Mouse (Mus musculus) frontal cortex, postnatal 36 days (tissue): ENCODE data around the gene Lmntd2.

Experiments used
- DNase-seq, 2 experiments: peaks; one replicate each; pipeline ENCODE4 v3.0.0; 2022; ENCODE audit warnings: low spot score in 2 of 2

The Lmntd2 gene

DNA sequence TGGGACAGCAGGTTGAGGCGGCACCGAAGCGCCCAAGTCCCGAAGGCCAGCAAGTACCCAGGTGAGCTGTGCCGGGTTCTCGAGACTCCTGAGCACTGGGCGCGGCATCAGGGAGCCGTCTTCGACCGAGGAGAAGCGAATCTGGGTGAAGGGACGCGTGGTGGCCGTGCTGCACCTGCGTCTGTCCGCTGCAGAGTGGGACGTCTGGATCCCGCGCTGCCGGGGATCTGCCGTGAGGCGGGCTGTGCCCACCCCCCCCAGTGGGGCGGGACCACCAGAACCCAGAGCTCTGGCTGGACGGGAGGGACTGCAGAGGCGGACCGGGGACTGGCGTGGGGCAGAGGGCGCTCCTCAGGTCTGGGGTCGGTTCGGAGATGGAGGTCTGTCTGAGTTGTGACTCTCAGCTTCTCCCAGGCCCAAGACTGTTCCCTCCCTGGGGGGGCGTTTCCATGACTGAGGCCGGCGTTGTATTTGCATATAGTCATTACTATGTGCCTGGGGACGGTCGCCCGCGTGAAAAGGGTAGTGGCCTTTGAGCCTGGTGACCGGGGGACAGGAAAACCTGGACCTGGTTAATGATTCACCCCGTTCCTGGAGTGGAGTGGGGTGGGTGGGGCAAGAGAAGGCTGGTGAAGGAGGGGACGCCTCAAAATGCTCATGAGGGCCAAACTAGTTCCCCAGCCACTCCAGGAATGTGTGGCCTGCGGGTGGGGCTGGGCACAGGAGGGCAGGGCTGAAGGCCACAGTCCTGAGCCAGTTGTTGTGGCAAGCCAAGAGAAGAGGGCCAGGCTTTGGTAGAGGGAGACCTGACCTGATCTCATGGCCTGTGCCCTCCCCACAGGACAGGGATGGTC is 2.2 kb upstream of the Lmntd2 start:
- DNase-seq: no peak

DNA sequence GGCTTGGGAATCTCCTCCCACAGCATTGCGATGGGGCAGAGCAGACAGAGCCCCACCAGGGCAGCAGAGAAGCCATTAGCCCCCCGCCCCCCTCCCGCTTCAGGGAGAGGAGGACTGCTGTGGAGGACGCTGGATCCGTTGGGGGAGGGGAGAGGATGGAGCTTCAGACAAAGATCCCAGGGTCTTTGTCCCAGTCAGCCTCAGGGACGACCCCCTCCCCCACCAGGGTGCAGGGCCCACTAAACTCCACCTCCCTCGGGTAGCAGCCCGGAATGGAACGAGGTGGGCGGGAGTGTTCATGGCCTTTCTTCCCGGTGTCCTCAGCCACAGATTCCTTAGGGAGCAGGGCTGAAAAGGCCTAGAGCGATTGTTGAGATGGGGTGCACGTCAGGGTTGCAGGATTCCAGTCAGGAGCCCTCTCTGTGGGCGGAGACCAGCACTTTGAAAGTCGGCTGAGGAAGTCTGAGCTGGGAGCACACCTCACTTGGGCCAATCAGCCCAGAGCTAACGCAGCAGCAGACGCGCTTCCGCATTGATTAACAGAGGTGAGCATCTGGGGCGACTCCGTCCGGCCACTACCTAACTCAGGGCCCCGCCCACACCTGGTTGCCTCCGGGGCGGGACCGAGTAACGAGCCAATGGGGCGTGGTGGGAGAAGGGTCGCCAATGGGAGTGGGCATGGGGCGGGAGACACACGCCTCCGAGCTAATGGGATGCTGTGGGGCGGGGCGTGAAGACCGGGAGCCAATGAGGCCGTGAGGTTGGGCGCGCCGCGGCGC is 1.4 kb upstream of the Lmntd2 start, which contains the start of gene Rassf7:
TSS of gene Rassf7 (plus strand) at position 760 of the 779 bp plus-strand sequence.
- peak; percentile 61 to 72 for DNase-seq

DNA sequence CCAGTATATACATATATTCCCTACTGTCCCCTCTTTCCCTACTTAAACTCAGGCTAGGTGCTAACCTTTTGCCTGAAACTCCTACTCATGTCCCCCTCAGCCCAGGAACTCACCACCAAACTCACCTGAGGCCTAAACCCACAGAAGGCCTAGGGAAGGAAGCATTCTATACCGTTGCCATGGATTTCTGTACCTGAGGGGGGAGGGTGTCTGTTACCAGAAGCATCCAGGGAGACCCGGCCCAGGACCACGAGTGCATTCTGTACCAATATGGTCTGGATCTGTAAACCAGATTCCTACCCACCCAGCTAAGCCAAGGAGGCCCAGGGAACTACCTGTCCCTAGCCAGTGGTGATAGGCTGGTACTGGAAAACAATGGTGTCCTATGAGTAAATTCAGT is 430 bp upstream of the Lmntd2 start:
- no peak for DNase-seq

DNA sequence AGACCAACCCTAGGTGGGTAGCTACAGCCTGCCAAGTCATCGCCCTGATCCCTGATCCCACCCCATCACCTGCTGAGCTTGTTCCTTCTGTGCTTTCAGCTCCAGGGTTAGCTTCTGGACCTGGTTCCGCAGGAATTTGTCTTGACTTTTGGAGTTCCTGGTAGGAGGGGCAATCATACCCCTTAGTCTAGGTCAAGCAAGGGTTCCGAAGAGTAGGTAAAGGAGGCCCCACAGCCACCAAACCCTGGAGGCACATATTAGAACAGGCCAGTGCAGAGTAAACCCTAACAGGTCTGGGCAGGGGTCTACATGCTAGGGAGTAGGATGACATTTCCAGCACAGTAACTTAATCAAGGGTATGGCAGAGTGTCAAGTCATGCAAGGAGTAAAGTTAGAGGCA is 747 bp downstream of the Lmntd2 start:
- DNase-seq: no peak

DNA sequence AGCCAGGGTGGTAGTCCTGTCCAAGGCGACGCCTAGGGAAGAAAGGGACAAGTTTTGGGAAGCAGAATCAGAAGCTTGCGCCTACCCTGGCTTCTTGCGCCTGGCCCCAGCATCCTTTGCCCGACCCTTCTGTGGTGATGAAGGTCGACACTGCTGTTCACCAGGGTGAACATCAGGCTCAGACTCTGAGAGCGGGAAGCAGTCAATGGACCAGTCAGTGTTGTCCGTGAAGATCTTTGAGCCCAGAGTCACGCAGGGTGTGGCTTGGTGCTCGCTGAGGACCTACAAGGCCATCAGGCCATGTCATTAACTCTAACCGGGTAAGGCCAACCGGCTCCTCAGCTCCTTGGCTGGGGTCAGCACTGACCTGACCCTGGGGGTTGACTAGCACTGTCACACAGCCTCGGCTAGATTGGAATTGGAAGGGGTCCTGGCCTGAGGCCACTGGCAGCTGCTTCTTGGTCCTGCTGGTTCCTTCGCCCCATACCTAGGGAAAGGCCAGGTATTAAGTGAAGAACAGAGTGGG is 3.2 kb downstream of the Lmntd2 start:
- no peak for DNase-seq

DNA sequence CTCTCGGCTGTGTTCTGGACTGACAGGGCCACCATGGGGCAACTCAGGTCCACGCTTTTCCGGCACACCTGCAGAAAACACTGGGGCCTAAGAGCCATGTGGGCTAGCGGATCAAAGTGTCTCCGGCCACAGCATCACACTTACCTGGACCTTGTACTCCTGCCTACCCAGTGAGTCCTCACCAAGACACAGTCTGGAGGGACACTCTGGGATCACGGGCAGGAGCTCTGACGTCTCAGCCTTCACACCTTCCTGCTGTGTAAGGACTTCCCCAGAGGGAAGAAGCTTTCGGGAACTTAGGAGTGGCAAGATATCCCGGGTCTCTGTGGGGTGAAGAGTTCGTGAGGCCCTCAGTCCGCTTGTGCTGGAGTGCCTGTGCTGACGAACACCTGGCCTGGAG is 3.7 kb downstream of the Lmntd2 start:
- DNase-seq: no peak

DNA sequence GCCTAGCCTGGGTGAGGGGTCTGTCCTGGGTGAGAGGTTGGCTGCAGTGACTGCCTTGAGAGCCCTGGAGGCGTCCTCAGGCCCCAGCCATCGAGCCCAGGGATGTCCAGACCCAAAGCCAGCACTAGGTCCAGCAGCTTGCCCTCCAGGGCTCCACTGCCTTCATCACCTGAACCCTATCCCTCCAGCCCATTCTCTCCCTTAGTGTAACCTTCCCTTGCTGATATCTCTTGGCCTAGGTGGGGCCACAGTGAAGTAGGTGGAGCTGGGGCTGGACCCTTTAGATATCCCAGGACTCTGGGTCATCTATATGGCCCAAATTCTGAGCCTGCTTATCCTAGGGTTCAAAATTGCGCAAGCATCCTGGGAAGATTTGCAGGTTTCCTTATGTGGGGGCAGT is 4.4 kb downstream of the Lmntd2 start:
- DNase-seq: no peak

DNA sequence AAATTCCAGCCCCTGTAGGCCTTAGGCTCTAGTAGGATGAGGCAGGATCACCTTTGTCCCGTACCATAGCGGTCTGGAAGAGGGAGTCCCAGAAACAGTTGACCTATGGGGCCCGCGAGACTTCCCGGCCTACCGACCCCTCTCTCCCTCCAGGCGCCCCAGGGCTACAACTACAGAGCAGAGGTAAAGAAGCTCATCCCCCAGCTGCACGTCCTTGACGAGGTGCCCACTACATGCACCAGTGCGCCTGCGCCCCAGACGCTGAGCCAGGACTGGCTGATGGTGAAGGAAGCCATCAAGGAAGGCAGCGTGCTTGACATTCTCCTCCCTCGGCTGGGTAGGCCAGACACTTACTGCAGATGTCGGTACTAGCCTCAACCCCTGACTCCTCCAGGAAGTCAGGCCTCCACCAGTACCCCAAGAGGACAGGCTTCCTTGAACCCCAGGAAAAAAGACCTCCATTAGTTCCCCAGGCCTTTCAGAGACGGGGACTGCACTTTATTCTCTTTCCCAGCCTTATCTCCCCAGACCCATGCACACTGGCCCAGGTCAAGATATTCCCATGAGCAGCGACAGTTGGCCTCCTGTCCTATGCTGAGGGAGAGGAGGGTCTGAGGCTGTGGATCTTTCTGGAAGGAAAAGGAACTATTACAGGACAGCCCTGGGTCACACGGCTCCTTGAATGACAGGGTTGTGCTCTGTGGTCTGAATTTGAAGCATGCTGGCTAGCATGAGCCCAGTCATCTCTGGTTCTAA is 7.5 kb downstream of the Lmntd2 start:
- DNase-seq: no peak

DNA sequence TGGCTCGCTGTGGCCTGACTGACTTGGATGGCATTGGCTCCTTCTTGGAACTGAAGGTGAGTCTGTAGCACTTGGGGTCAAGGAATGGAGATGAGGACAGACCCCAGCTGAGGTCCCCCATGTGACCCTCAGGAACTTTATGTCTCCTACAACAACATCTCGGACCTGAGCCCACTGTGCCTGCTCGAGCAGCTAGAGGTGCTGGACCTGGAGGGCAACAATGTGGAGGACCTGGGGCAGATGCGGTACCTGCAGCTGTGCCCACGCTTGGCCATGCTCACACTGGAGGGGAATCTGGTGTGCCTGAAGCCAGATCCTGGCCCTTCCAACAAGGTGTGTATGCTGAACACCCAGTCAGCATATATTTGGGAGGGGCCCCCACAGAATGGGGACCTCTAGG is 8.4 kb downstream of the Lmntd2 start:
- no peak for DNase-seq

DNA sequence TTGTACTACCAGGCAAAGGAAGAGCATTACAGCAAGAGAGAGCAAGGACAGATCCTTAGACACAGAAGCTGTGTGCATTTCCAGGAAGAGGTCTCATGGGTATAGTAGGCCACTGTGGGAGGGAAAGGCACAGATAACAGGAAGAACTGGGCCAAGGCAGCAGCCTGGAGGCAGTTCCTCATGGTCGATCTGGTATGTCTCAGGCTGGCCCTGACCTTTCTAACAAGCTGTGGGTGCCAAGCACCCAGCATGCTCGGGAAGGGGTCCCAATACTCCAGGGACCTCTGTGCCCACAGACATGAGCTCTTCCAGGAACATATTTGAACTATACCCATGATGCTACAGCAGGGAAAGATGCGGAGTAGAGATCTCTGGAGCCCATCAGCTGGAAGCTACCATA is 9.3 kb downstream of the Lmntd2 start:
- no peak for DNase-seq

DNA sequence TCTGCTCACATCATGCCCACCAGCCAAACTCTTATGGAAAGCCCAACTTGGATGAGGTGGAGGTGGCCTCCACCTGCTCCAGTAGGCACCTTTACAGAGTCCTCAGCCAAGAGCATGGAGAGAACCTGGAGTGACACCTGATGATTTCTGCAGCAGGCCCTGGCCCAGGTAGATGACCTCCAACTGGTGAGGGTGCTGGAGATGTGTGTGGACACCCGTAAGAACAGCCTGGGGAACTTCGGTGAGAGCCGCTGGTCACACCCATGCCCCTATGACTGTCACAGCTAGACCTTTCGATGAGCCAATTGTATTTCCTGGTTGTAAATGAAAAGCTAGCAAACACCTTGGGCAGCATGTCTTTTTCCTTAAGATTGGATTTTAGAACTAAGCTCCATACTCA is 15.8 kb downstream of the Lmntd2 start:
- DNase-seq: no peak

DNA sequence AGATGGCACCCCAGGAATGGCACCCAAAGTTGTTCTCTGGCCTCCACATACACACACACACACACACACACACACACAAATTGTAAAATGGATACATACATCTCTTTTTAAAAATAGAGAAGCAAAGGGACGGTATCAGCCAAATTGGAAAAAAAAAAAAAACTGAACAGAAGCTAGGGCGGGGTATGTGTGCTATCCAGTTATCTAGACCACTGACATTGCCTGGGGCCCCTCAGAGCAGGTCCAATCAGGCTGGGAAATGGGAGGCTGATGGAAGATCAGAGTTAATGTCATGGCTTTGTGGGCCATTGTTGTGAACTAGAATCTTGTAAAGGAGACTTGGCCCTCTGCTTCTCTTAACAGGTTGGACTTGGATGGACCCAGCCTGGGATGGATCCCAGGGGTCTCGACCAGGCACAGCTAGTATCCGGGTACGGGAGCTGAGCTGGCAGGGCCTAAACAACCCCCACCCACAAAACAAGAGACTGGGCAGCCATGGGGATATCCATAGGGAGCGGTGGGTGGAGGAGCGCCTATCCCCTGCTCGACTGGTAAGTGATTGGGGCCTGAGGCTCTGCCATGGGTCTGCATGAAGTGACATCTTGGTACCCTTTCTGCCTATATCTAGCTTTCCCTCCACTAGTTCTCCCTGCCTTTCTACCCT is 17.1 kb downstream of the Lmntd2 start:
- DNase-seq: no peak

DNA sequence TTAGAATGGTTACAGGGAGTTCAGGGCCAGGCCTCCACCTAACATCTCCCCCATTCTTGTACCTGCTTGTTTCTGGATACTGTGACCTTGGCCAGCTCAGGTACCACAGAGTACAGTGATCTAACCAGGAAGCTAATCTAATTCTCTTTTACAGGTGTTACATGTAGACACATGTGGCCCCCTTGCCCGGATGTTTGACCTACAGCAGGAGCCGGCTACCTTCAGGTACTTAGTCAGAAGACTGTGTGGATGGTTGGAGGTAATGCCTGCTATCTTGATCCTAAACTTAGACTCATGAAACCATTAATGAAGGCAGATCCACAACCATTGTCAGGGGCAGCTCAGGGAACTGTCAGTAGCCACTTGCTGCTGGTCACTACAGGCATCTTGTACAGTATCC is 18.1 kb downstream of the Lmntd2 start:
- no peak for DNase-seq

DNA sequence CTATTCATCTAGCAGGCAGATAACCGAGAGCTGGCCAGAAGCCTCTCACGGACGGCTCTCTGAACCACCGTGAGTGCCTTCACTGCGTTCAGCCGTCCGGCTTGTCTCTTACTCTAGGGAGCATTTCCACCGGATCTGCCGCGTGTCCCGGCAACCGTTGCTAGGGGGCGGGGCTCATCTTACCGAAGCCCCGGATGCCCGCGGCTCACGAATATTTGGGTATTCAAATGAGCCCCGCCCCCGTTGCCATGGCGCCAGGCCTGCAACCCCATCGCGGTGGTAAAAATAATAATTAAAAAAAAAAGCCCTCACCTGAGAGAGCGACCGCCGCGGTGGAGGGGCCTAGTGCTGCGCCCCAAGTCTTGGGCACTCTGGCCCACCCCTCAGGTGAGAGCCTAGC is 19.1 kb downstream of the Lmntd2 start:
- peak; percentile 73 to 89 for DNase-seq

DNA sequence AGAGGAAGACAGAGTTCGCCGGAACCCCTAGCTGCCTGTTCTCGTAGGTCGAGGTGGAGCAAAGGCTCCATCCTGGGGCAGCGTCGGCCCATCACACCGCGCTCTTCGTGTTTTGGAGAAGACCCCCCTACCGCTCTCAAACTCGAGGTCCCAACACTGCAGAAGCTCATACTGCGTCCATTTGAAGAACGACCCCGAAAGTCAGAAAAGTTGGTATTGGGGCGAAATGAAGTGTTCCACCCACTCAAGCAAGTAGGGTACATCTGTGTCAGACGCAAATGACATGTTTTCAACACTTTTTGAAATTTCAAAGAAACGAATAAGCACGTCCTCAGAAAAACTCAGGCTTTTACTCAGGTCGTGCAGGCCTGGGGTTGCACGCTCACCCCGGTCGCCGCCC is 19.5 kb downstream of the Lmntd2 start:
- DNase-seq: no peak

DNA sequence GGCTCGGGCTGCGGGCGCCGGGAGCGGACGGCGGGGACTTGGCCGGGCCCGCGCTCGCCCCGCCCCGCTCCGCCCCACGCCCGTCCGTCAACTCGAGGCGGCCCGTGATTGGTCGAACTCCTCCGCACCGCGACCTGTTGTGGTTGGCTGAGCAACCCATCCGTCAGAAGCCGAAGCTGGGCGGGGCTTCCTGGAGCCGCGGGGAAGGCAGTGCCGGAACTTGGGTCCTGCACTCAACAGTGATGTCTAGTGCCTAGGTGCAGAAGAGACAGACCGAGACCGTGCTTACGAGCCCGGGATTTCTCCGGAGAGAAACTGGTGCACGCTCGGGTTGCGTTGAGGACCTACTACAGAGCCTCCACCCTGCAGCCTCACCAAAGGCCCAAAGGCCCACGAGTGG is 19.9 kb downstream of the Lmntd2 start, which contains the start of the genes Hras and Lrrc56:
TSS of gene Hras (minus strand) at position 58 of the 400 bp plus-strand sequence.
TSS of gene Lrrc56 (plus strand) at position 210 of the 400 bp plus-strand sequence.
- peak; percentile 97 for DNase-seq

DNA sequence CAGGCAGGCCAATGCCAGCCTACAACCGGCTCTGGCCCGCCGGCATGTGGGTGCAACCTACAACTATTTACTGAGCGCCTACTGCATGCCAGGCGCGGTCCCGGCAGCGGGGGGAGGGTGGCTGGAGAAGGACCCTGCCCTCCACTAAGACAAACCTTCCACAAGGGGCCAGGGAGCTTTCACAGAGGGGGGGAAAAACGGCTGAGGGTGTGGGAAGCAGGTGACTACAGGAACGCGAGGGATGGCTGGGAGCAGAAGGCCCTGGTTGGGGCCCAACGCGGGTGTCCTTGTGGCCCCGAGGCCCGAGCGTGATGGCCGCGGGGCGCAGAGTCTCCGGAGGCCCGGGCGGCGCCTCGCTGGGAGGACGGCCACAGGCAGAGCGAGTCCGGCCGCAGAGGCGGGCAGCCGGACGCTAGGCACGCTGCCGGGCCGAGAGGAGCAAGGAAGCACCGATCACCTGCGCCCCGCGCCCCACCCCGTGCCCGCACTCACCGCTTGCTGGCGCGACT is 20.5 kb downstream of the Lmntd2 start:
- DNase-seq: peak; percentile 34 to 42

DNA sequence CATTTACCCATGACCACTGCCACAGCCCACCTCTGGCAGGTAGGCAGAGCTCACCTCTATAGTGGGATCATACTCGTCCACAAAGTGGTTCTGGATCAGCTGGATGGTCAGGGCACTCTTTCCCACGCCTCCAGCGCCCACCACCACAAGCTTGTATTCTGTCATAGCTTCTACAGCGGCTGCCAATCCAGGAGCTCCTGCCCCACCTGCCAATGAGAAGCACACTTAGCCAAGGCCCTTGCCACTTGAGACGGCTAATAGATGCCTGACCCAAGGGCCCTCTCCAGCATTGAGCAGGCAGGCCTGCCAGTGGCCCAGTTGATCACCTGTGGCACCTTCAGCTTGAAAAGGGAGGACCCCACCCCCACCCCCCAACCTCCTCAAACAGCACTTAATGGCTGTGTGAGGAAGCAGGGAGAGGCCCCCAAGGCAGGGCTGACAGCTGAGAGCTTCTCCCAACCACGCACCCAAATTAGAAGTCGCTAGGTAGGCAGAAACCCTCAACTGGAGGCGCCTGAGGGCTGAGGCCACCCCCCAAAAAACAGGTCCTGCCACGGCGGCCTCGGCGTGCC is 21.0 kb downstream of the Lmntd2 start:
- DNase-seq: no peak

DNA sequence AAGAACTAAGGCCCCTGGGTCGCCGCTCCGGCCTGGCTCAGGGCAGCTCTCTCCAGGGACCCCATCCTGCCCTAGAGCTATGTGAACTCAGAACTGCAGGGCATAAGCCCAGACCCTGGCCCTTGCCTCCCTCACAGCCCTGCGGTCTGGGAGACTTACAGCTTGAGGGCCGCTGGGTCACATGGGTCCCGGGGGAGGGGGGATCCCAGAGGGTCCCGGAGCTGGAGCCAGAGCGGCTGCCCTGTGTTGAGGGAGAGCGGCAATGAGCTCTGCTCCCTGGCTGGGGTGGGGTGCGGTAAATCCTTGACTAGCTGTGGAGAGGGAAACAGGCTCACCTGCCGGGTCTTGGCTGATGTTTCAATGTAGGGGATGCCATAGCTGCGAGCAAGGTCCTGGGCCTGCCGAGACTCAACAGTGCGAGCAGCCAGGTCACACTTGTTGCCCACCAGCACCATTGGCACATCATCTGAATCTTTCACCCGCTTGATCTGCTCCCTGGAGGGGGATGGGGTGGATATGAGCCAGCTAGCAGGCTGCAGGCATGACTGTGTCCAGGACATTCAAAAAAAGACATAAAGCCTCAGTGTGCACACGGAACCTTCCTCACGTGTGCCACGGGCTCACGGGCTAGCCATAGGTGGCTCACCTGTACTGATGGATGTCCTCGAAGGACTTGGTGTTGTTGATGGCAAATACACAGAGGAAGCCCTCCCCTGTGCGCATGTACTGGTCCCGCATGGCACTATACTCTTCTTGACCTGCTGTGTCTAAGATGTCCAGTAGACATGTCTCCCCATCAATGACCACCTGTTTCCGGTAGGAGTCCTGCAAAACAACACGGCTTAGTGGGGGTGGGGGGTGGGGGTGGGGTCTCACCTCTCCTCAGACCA is 21.8 kb downstream of the Lmntd2 start:
- no peak for DNase-seq

DNA sequence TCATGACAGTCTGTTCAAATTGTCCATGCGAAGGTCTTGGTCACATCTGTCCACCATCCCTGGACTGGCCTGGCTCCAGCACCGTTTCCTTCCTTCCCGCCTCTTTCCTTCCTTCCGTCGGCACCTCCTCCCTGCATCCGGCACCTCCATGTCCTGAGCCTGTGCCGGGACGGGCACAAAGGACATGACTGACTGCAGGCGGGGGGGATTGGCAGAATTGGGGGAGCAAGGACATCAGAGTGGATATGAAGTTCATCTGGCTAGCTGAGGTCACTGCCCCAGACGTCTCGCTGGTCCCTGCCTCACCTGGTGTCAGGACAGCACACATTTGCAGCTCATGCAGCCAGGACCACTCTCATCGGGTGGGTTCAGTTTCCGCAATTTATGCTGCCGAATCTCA is 22.8 kb downstream of the Lmntd2 start:
- DNase-seq: no peak
